Mouse (Mus musculus): ENCODE measurements around the gene Zfp710. TPM values are rescaled to one million over a fixed set of nuclear protein-coding genes. Genes with fewer than 3 reads are reported as not detected.
"Not testable (repeated sequence)": the region's sequence is repeated elsewhere in the genome, so short reads cannot be mapped to it uniquely, and the experiment has no call there.

Zfp710 gene
- polyA plus RNA-seq, 1 experiment = 28.1 TPM

GRCm38 (mm10) chr7:80130344-80131055, 105.9 kb downstream of the Zfp710 start:
- Histone ChIP-seq H3K4me3 (replicated peaks; ENCODE audit: control insufficient read depth, low read depth, low read length) (no peak overlapping the region), H3K27ac (ENCODE audit: control insufficient read depth, insufficient read depth, low read depth, low read length, poor library complexity) (no peak overlapping the region), H3K4me1 (ENCODE audit: control insufficient read depth, insufficient read depth, low read length) (no peaks in the 10 kb centered on the region; the same call in 1 of the 2 replicates)
- WGBS = 79% methylated on average over 12 of the region's 12 CpGs
- TF ChIP-seq POLR2A (IDR thresholded peaks at IDR 0.05; ENCODE audit: borderline replicate concordance, control insufficient read depth, low read depth, low read length) (no peak), CTCF (IDR thresholded peaks at IDR 0.05; ENCODE audit: control insufficient read depth, insufficient read depth, low read length) (no peak)

DNA sequence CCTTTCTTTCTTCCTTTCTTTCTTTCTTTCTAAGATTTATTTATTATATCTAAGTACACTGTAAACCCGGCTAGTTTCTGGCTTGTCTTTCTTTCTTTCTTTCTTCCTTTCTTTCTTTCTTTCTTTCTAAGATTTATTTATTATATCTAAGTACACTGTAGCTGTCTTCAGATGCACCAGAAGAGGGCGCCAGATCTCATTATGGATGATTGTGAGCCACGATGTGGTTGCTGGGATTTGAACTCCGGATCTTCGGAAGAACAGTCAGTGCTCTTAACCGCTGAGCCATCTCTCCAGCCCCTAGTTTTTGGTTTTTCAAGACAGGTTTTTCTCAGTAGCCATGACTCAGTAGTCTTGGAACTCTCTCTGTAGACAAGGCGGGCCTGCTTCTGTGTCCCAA, 106.7 kb downstream of the Zfp710 start:
- H3K4me1 ChIP-seq (ENCODE audit: control insufficient read depth, insufficient read depth, low read length); H3K27ac ChIP-seq (ENCODE audit: control insufficient read depth, insufficient read depth, low read depth, low read length, poor library complexity); H3K4me3 ChIP-seq (replicated peaks; ENCODE audit: control insufficient read depth, low read depth, low read length): not testable (repeated sequence)
- WGBS = 54% methylated on average over 7 of the region's 7 CpGs

DNA sequence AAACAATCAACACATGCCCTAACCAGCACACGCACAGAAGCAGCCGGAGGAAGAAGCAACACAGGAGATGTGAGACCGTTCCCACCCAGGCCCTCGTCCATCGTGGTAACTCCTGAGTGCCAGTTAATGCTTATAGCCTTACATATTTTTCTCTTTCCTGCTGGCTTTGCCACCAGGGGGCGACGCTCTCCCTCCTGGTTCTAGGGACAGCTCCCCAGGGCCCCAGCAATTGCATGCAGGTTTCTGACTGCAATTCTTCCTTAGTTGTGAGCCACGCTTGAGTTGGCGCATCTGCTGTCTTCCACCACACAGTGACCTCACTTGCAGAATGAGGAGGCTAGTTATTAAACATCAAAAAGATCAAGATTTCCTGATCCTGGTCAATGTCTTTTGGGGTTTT, 107.9 kb downstream of the Zfp710 start:
- H3K4me1 ChIP-seq (ENCODE audit: control insufficient read depth, insufficient read depth, low read length) = no peaks in the 10 kb centered on the region; the same call in 1 of the 2 replicates
- TF ChIP-seq CTCF (IDR thresholded peaks at IDR 0.05; ENCODE audit: control insufficient read depth, insufficient read depth, low read length) (peak; percentile 81), POLR2A (IDR thresholded peaks at IDR 0.05; ENCODE audit: borderline replicate concordance, control insufficient read depth, low read depth, low read length) (no peak)
- H3K4me3 ChIP-seq (replicated peaks; ENCODE audit: control insufficient read depth, low read depth, low read length) = no peak overlapping the region
- whole genome bisulfite sequencing = 29% methylated on average over 9 of the region's 9 CpGs
- no peak overlapping the region for H3K27ac ChIP-seq (ENCODE audit: control insufficient read depth, insufficient read depth, low read depth, low read length, poor library complexity)

- no peak for TF ChIP-seq CTCF (IDR thresholded peaks at IDR 0.05; ENCODE audit: control insufficient read depth, insufficient read depth, low read length)
- no peak for TF ChIP-seq POLR2A (IDR thresholded peaks at IDR 0.05; ENCODE audit: borderline replicate concordance, control insufficient read depth, low read depth, low read length)
- no peak overlapping the region for H3K4me3 ChIP-seq (replicated peaks; ENCODE audit: control insufficient read depth, low read depth, low read length)
- no peak overlapping the region for H3K27ac ChIP-seq (ENCODE audit: control insufficient read depth, insufficient read depth, low read depth, low read length, poor library complexity)
- WGBS = 65% methylated on average over 8 of the region's 8 CpGs
- no peaks in the 10 kb centered on the region; the same call in 1 of the 2 replicates for H3K4me1 ChIP-seq (ENCODE audit: control insufficient read depth, insufficient read depth, low read length)
These were observed 110.0 kb downstream of the Zfp710 start for GRCm38 (mm10) chr7:80134454-80135172.

- TF ChIP-seq POLR2A (IDR thresholded peaks at IDR 0.05; ENCODE audit: borderline replicate concordance, control insufficient read depth, low read depth, low read length) = no peak
- TF ChIP-seq CTCF (IDR thresholded peaks at IDR 0.05; ENCODE audit: control insufficient read depth, insufficient read depth, low read length) = no peak
- H3K27ac ChIP-seq (ENCODE audit: control insufficient read depth, insufficient read depth, low read depth, low read length, poor library complexity) = no peak overlapping the region
- no peak overlapping the region for H3K4me3 ChIP-seq (replicated peaks; ENCODE audit: control insufficient read depth, low read depth, low read length)
- no peaks in the 10 kb centered on the region; the same call in 1 of the 2 replicates for H3K4me1 ChIP-seq (ENCODE audit: control insufficient read depth, insufficient read depth, low read length)
- WGBS = 55% methylated on average over 1 of the region's 1 CpGs
These were observed 110.5 kb downstream of the Zfp710 start for GRCm38 (mm10) chr7:80135173-80135532.

- Histone ChIP-seq H3K4me3 (replicated peaks; ENCODE audit: control insufficient read depth, low read depth, low read length) (no peak overlapping the region), H3K4me1 (ENCODE audit: control insufficient read depth, insufficient read depth, low read length) (no peaks in the 10 kb centered on the region; the same call in 1 of the 2 replicates), H3K27ac (ENCODE audit: control insufficient read depth, insufficient read depth, low read depth, low read length, poor library complexity) (no peak overlapping the region)
- TF ChIP-seq CTCF (IDR thresholded peaks at IDR 0.05; ENCODE audit: control insufficient read depth, insufficient read depth, low read length) = no peak
- no peak for TF ChIP-seq POLR2A (IDR thresholded peaks at IDR 0.05; ENCODE audit: borderline replicate concordance, control insufficient read depth, low read depth, low read length)
- WGBS = 83% methylated on average over 1 of the region's 1 CpGs
These were observed 113.8 kb downstream of the Zfp710 start for GRCm38 (mm10) chr7:80138375-80138774.

- WGBS = 18% methylated on average over 9 of the region's 9 CpGs
- TF ChIP-seq CTCF (IDR thresholded peaks at IDR 0.05; ENCODE audit: control insufficient read depth, insufficient read depth, low read length) = peak; percentile 98
- no peak for TF ChIP-seq POLR2A (IDR thresholded peaks at IDR 0.05; ENCODE audit: borderline replicate concordance, control insufficient read depth, low read depth, low read length)
- Histone ChIP-seq H3K27ac (ENCODE audit: control insufficient read depth, insufficient read depth, low read depth, low read length, poor library complexity) (no peak overlapping the region), H3K4me3 (replicated peaks; ENCODE audit: control insufficient read depth, low read depth, low read length) (no peak overlapping the region), H3K4me1 (ENCODE audit: control insufficient read depth, insufficient read depth, low read length) (peaks cover 3% of the 10 kb centered on the region)
These were observed 116.2 kb downstream of the Zfp710 start for GRCm38 (mm10) chr7:80140815-80141214.

Other genes with a start within 250 kb of the Zfp710 start
- gene Mesp1, start 231.0 kb upstream of the Zfp710 start, polyA plus RNA-seq (2011; ENCODE audit: insufficient read depth, insufficient read length, low replicate concordance, missing spikeins) = not detected in 2 replicates
- gene Mesp2, start 214.1 kb upstream of the Zfp710 start, polyA plus RNA-seq (2011; ENCODE audit: insufficient read depth, insufficient read length, low replicate concordance, missing spikeins) = not detected in 2 replicates
- gene Anpep, start 163.8 kb upstream of the Zfp710 start, polyA plus RNA-seq (2011; ENCODE audit: insufficient read depth, insufficient read length, low replicate concordance, missing spikeins) = 1.0 and 1.2 TPM in 2 replicates
- gene Ap3s2, start 104.2 kb upstream of the Zfp710 start, polyA plus RNA-seq (2011; ENCODE audit: insufficient read depth, insufficient read length, low replicate concordance, missing spikeins) = 9.0 and 14.5 TPM in 2 replicates
- 0.84 and 2.4 TPM in 2 replicates for gene Arpin, start 89.5 kb upstream of the Zfp710 start, polyA plus RNA-seq (2011; ENCODE audit: insufficient read depth, insufficient read length, low replicate concordance, missing spikeins)
- 20.9 and 43.5 TPM in 2 replicates for gene Idh2, start 90.6 kb downstream of the Zfp710 start, polyA plus RNA-seq (2011; ENCODE audit: insufficient read depth, insufficient read length, low replicate concordance, missing spikeins)
- 33.7 and 51.6 TPM in 2 replicates for gene Sema4b, start 162.0 kb downstream of the Zfp710 start, polyA plus RNA-seq (2011; ENCODE audit: insufficient read depth, insufficient read length, low replicate concordance, missing spikeins)
- gene Cib1, start 208.0 kb downstream of the Zfp710 start, polyA plus RNA-seq (2011; ENCODE audit: insufficient read depth, insufficient read length, low replicate concordance, missing spikeins) = 81.7 and 82.5 TPM in 2 replicates
- gene Gdpgp1, start 208.1 kb downstream of the Zfp710 start, polyA plus RNA-seq (2011; ENCODE audit: insufficient read depth, insufficient read length, low replicate concordance, missing spikeins) = 1.1 and 1.8 TPM in 2 replicates
- not detected in 2 replicates for gene Ttll13, start 221.6 kb downstream of the Zfp710 start, polyA plus RNA-seq (2011; ENCODE audit: insufficient read depth, insufficient read length, low replicate concordance, missing spikeins)
- 12.7 and 26.8 TPM in 2 replicates for gene Ngrn, start 236.4 kb downstream of the Zfp710 start, polyA plus RNA-seq (2011; ENCODE audit: insufficient read depth, insufficient read length, low replicate concordance, missing spikeins)
- gene Vps33b, start 244.8 kb downstream of the Zfp710 start, polyA plus RNA-seq (2011; ENCODE audit: insufficient read depth, insufficient read length, low replicate concordance, missing spikeins) = 11.0 and 24.0 TPM in 2 replicates

Measured in bone marrow, adult 2 months (tissue).